Comparison of ENCODE assay signal across 8 mouse cellular contexts in the genomic region with DNA sequence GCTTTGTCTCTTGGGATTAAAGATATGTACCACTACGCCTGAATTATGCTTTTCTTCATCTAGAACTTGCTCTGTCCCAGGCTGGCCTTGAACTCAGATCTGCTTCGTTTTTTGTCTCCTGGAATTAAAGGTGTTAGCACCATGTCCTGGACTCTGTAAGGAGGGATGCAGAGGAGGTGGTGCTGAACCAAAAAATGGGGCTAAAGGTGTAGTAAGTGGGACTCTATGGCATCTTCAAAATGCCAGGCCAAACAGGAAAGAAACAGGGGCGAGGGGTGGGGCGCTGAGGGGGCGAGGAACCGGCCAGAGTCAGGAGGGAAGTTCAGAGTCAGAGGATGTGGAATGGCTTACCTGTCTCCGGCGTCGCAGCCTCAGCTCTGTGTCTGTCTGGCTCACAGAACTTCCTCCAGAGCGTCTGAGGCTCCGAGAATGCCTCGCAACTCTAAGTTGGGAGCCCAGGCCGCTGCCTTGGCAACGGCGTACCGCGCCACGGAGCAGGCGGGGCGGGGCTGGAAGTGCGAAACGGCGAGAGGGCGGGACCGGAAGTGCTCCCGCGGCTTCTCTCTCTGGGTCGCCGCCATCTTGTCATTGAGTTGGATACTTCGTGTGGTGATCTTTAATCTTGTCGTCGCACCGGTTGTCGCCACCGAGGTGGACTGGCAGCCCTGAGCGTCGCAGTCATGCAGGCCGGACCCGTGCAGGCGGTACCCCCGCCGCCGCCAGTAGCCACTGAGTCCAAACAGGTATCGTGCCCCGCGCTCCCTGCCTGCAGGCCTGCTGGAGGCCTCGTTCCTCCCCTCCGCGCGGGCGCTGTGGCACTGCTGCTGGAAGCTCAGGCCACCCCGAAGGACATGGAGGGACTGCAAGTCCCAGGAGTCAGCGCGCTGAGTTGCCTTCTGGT. TPM values are rescaled to one million over a fixed set of nuclear protein-coding genes. Genes with fewer than 3 reads are reported as not detected.
DNase-seq lines count a peak whose midpoint lies in the region; ATAC-seq and TF ChIP-seq lines count a peak whose summit lies in the region.

A gene (minus strand): TSS at position 486 of the 901 bp plus-strand sequence.
A gene (plus strand): TSS at position 543 of the 901 bp plus-strand sequence.

- H3K4me2 ChIP-seq in forebrain, embryonic 13.5 days, result peak within 1 kb of the TSS; percentile 97
- H3K4me2 ChIP-seq in liver, postnatal 0 days (ENCODE audit: low read depth, low read length), result peak within 1 kb of the TSS; percentile 88
- peak within 1 kb of the TSS; percentile 90 for H3K4me2 ChIP-seq in neural tube, embryonic 14.5 days (ENCODE audit: low read depth, low read length)

- H3K36me3 ChIP-seq in E14TG2a.4 (ENCODE audit: insufficient read depth, low read length), result peaks cover 42% of the 10 kb centered on the region
- H3K36me3 ChIP-seq in forebrain, embryonic 13.5 days (ENCODE audit: poor library complexity, severe bottlenecking), result peaks cover 37% of the 10 kb centered on the region
- H3K36me3 ChIP-seq in liver, postnatal 0 days (replicated peaks; ENCODE audit: insufficient read depth, low read length), result peaks cover 34% of the 10 kb centered on the region
- peaks cover 22% of the 10 kb centered on the region for H3K36me3 ChIP-seq in neural tube, embryonic 14.5 days (ENCODE audit: control insufficient read depth, insufficient read depth, low read length)

- H3K9me3 ChIP-seq in E14TG2a.4 (ENCODE audit: low read length), result no peaks in the 10 kb centered on the region
- no peaks in the 10 kb centered on the region for H3K9me3 ChIP-seq in forebrain, embryonic 13.5 days (replicated peaks)
- no peaks in the 10 kb centered on the region for H3K9me3 ChIP-seq in liver, postnatal 0 days (ENCODE audit: low read length)
- no peaks in the 10 kb centered on the region for H3K9me3 ChIP-seq in neural tube, embryonic 14.5 days (ENCODE audit: control insufficient read depth, low read length)

- peak within 1 kb of the TSS; percentile 88 for H3K27ac ChIP-seq in forebrain, embryonic 13.5 days
- H3K27ac ChIP-seq in liver, postnatal 0 days (ENCODE audit: low read depth), result peak within 1 kb of the TSS; percentile 90
- peak within 1 kb of the TSS; percentile 91 for H3K27ac ChIP-seq in neural tube, embryonic 14.5 days (ENCODE audit: low read depth, low read length)

- peak; percentile 98 for ATAC-seq in forebrain, embryonic 13.5 days
- ATAC-seq in liver, postnatal 0 days, result peak; percentile 98
- ATAC-seq in neural tube, embryonic 14.5 days (ENCODE audit: low read depth), result peak; percentile 98

- no peaks in the 10 kb centered on the region for H3K27me3 ChIP-seq in E14TG2a.4 (ENCODE audit: insufficient read depth, low read length)
- H3K27me3 ChIP-seq in forebrain, embryonic 13.5 days, result no peaks in the 10 kb centered on the region
- H3K27me3 ChIP-seq in liver, postnatal 0 days (ENCODE audit: insufficient read depth, low read length), result no peaks in the 10 kb centered on the region
- no peaks in the 10 kb centered on the region for H3K27me3 ChIP-seq in neural tube, embryonic 14.5 days (ENCODE audit: control insufficient read depth, insufficient read depth, low read length)

- WGBS in forebrain, embryonic 13.5 days, result 1% methylated on average over 54 of the region's 54 CpGs
- WGBS in large intestine, adult 2 months, result 3% methylated on average over 54 of the region's 54 CpGs
- 3% methylated on average over 40 of the region's 54 CpGs for WGBS in liver, postnatal 0 days (ENCODE audit: insufficient replicate concordance)
- 2% methylated on average over 54 of the region's 54 CpGs for WGBS in neural tube, embryonic 14.5 days

- peak within 1 kb of the TSS; percentile 90 for H3K9ac ChIP-seq in forebrain, embryonic 13.5 days
- H3K9ac ChIP-seq in liver, postnatal 0 days (replicated peaks), result peak within 1 kb of the TSS; percentile 85
- peak within 1 kb of the TSS; percentile 82 for H3K9ac ChIP-seq in neural tube, embryonic 14.5 days (replicated peaks; ENCODE audit: low read depth, low read length)

- peak within 1 kb of the TSS; percentile 96 for H3K4me3 ChIP-seq in E14TG2a.4 (replicated peaks; ENCODE audit: low read length)
- H3K4me3 ChIP-seq in forebrain, embryonic 13.5 days, result peak within 1 kb of the TSS; percentile 89
- H3K4me3 ChIP-seq in liver, postnatal 0 days (ENCODE audit: low read depth, low read length), result peak within 1 kb of the TSS; percentile 82
- H3K4me3 ChIP-seq in neural tube, embryonic 14.5 days (ENCODE audit: low read depth, low read length), result peak within 1 kb of the TSS; percentile 82

- intact Hi-C loops in heart, postnatal 10 days (cut with DNase I), result loop anchor here (2.0 kb wide), 2 partner anchors 25 to 59 kb away; a partner anchor contains a TSS

- no peak for TF ChIP-seq EP300 in liver, postnatal 0 days (IDR thresholded peaks at IDR 0.05; ENCODE audit: low read depth)

- H3K4me1 ChIP-seq in E14TG2a.4 (replicated peaks; ENCODE audit: low read depth, low read length), result peaks cover 51% of the 10 kb centered on the region
- peaks cover 53% of the 10 kb centered on the region for H3K4me1 ChIP-seq in forebrain, embryonic 13.5 days
- H3K4me1 ChIP-seq in liver, postnatal 0 days (ENCODE audit: insufficient read depth), result peaks cover 30% of the 10 kb centered on the region
- H3K4me1 ChIP-seq in neural tube, embryonic 14.5 days (ENCODE audit: control insufficient read depth, insufficient read depth, low read length), result peaks cover 29% of the 10 kb centered on the region

- TF ChIP-seq CTCF in E14TG2a.4 (conservative IDR thresholded peaks at IDR 0.05; ENCODE audit: low read length), result no peak
- no peak for TF ChIP-seq CTCF in liver, postnatal 0 days (IDR thresholded peaks at IDR 0.05; ENCODE audit: low read depth)

- peak; percentile 87 for DNase-seq in c-Kit-positive CD71-positive TER-119-positive erythroid progenitor cells, embryonic 14.5 days (ENCODE audit: low spot score)
- DNase-seq in heart, postnatal 10 days, result peak; percentile 97
- DNase-seq in large intestine, adult 2 months (ENCODE audit: low read depth, low spot score), result peak; percentile 75
- DNase-seq in liver, postnatal 0 days, result peak; percentile 96
- DNase-seq in testis, postnatal 10 days (ENCODE audit: low spot score), result peak; percentile 97

RNA-seq across cellular contexts. Expression of the first gene that starts in this region (rescaled TPM):
- polyA plus RNA-seq in forebrain, embryonic 13.5 days (2015; fragmentation: Nextera tagmentation; extraction: Ambion mirVana), result 5.3 and 7.2 TPM in 2 replicates
- 1 to 10 TPM; 5.8 to 8.0 TPM for total RNA-seq in heart, postnatal 10 days (2021)
- 2.7 and 2.9 TPM in 2 replicates for polyA plus RNA-seq in large intestine, adult 2 months (2012; rRNA removed)
- 0.36 and 0.52 TPM in 2 replicates for polyA plus RNA-seq in liver, postnatal 0 days (2015; fragmentation: Nextera tagmentation; extraction: Ambion mirVana)
- polyA plus RNA-seq in neural tube, embryonic 14.5 days (2014; fragmentation: Nextera tagmentation; extraction: Ambion mirVana), result 5.8 and 6.7 TPM in 2 replicates

RNA-seq across cellular contexts. Expression of the second gene that starts in this region (rescaled TPM):
- 61.2 and 66.8 TPM in 2 replicates for polyA plus RNA-seq in forebrain, embryonic 13.5 days (2015; fragmentation: Nextera tagmentation; extraction: Ambion mirVana)
- total RNA-seq in heart, postnatal 10 days (2021), result 10 to 100 TPM; 45.6 to 54.6 TPM
- 21.0 and 27.8 TPM in 2 replicates for polyA plus RNA-seq in large intestine, adult 2 months (2012; rRNA removed)
- polyA plus RNA-seq in liver, postnatal 0 days (2015; fragmentation: Nextera tagmentation; extraction: Ambion mirVana), result 8.5 and 8.8 TPM in 2 replicates
- 53.0 and 56.6 TPM in 2 replicates for polyA plus RNA-seq in neural tube, embryonic 14.5 days (2014; fragmentation: Nextera tagmentation; extraction: Ambion mirVana)

Comparison
In these comparisons a context has a peak if more than half of its experiments do, and no peak if none do; other contexts are left out.
1. Peak in every context shown above with its lines: DNase-seq, ATAC-seq, H3K4me3 ChIP-seq and H3K27ac ChIP-seq.